Mouse (Mus musculus) telencephalon, adult 2 months (tissue): Measurements from ENCODE around the gene Slc12a7.

Source experiments
- DNase-seq: peaks from one replicate; pipeline ENCODE4 v3.0.0-alpha.2; 2011; ENCODE audit warnings: low read depth, low spot score

Slc12a7 gene

GRCm38 (mm10) chr13:73814181-73814580, 81.3 kb downstream of the Slc12a7 start:
- DNase-seq: no peak

- DNase-seq: no peak
These were observed 83.4 kb downstream of the Slc12a7 start for GRCm38 (mm10) chr13:73816338-73816737.

- no peak for DNase-seq
These were observed 86.0 kb downstream of the Slc12a7 start for GRCm38 (mm10) chr13:73818921-73819320.

- DNase-seq: no peak
These were observed 88.4 kb downstream of the Slc12a7 start for GRCm38 (mm10) chr13:73821251-73821650.

- no peak for DNase-seq
These were observed 89.4 kb downstream of the Slc12a7 start for GRCm38 (mm10) chr13:73822187-73822800.

GRCm38 (mm10) chr13:73823711-73824110, 90.8 kb downstream of the Slc12a7 start:
- no peak for DNase-seq

GRCm38 (mm10) chr13:73827243-73827642, 94.3 kb downstream of the Slc12a7 start:
- no peak for DNase-seq

- DNase-seq: no peak
These were observed 98.6 kb downstream of the Slc12a7 start for GRCm38 (mm10) chr13:73831486-73831885.

GRCm38 (mm10) chr13:73833809-73834208, 100.9 kb downstream of the Slc12a7 start:
- DNase-seq: no peak

GRCm38 (mm10) chr13:73835791-73836190, 102.9 kb downstream of the Slc12a7 start:
- no peak for DNase-seq

GRCm38 (mm10) chr13:73836491-73836890, 103.6 kb downstream of the Slc12a7 start:
- no peak for DNase-seq

- DNase-seq: no peak
These were observed 104.8 kb downstream of the Slc12a7 start for GRCm38 (mm10) chr13:73837708-73838107.

GRCm38 (mm10) chr13:73839137-73839548, 106.2 kb downstream of the Slc12a7 start:
- no peak for DNase-seq

GRCm38 (mm10) chr13:73839740-73840139, 106.8 kb downstream of the Slc12a7 start:
- no peak for DNase-seq

GRCm38 (mm10) chr13:73842696-73843095, 109.8 kb downstream of the Slc12a7 start:
- DNase-seq: no peak

- DNase-seq: no peak
These were observed 113.9 kb downstream of the Slc12a7 start for GRCm38 (mm10) chr13:73846589-73847464.

- DNase-seq: no peak
These were observed 114.6 kb downstream of the Slc12a7 start, which contains the start of gene Nkd2 for GRCm38 (mm10) chr13:73847465-73847836. Gene Nkd2, minus strand, starts transcription at chr13:73847631.
